Mouse (Mus musculus): ENCODE measurements at regions not wholly inside any gene's neighbourhood (a gene's known extent, or its start where the extent isn't known, plus 50 kb on each side); places are given as distances from the start of the nearest gene placed in this dataset.

DNA sequence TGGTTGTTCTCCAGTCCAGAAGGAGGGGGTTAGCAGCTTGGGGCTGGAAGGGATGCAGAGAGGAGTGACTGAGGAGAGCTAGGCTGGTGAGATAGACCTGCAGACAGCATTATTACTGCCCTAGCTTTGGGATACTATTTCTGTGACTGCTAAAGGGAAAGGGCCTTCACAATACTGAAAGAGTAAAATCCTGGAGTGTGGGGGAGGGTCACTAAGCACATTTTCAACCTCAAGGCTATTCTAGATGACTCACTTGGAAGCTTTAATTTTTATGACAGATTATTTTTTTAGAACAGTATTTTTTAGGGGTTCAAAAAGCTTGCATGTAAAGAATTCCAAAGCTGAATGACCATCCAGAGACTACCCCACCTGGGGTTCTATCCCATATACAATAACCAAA is 195.0 kb upstream of the Lpp start:
- TF ChIP-seq CTCF (IDR thresholded peaks at IDR 0.05; ENCODE audit: low read depth) (no peak), EP300 (IDR thresholded peaks at IDR 0.05; ENCODE audit: low read depth) (no peak)

Measured in liver, embryonic 14.5 days (tissue).